Mouse (Mus musculus) layer of hippocampus, postnatal 14 days (tissue): ENCODE results near the gene A1cf. TPM values are rescaled to one million over a fixed set of nuclear protein-coding genes. Genes with fewer than 3 reads are reported as not detected.

Source experiments
- DNase-seq, 2 experiments: peaks; one replicate each; pipeline ENCODE4 v3.0.0; 2021 to 2022; ENCODE audit warnings: low spot score in 2 of 2, mixed read lengths in 1 of 2
- long read RNA-seq, 2 experiments: library from polyadenylated mRNA; stranded (forward); transcript quantifications; one replicate each; pipeline ENCODE4 v2.0.0; 2021
- total RNA-seq, 2 experiments: library from RNA; stranded (reverse); gene quantifications; 2 replicates each; pipeline ENCODE4 v1.2.3; 2021

A1cf gene
- total RNA-seq, result not detected
- long read RNA-seq, experiment 1, result 0 reads
- long read RNA-seq, experiment 2, result 0 reads

GRCm38 (mm10) chr19:31868521-31868920, at the start of gene A1cf:
Gene A1cf, plus strand, starts transcription at chr19:31868764.
- DNase-seq, result no peak

GRCm38 (mm10) chr19:31834250-31834649, 34.3 kb upstream of the A1cf start:
- no peak for DNase-seq

- DNase-seq, result peak; percentile 16 to 75
Measured at GRCm38 (mm10) chr19:31861909-31862308, 6.7 kb upstream of the A1cf start.

GRCm38 (mm10) chr19:31862512-31863249, 5.9 kb upstream of the A1cf start:
- DNase-seq, result peak; percentile 1

GRCm38 (mm10) chr19:31865451-31865850, 3.1 kb upstream of the A1cf start:
- DNase-seq, result no peak

GRCm38 (mm10) chr19:31868076-31868475, 488 bp upstream of the A1cf start:
- no peak for DNase-seq

GRCm38 (mm10) chr19:31868971-31869370, 407 bp downstream of the A1cf start:
- no peak for DNase-seq

GRCm38 (mm10) chr19:31871377-31871776, 2.8 kb downstream of the A1cf start:
- no peak for DNase-seq

- no peak for DNase-seq
Measured at GRCm38 (mm10) chr19:31877968-31878367, 9.4 kb downstream of the A1cf start.

GRCm38 (mm10) chr19:31884594-31884993, 16.0 kb downstream of the A1cf start:
- DNase-seq, result no peak

GRCm38 (mm10) chr19:31887275-31887674, 18.7 kb downstream of the A1cf start:
- no peak for DNase-seq

- no peak for DNase-seq
Measured at GRCm38 (mm10) chr19:31889988-31890387, 21.4 kb downstream of the A1cf start.

- DNase-seq, result no peak
Measured at GRCm38 (mm10) chr19:31891001-31891893, 22.7 kb downstream of the A1cf start.

GRCm38 (mm10) chr19:31895971-31896370, 27.4 kb downstream of the A1cf start:
- DNase-seq, result no peak

GRCm38 (mm10) chr19:31896711-31897110, 28.1 kb downstream of the A1cf start:
- DNase-seq, result no peak

- no peak for DNase-seq
Measured at GRCm38 (mm10) chr19:31905671-31906070, 37.1 kb downstream of the A1cf start.

- DNase-seq, result no peak
Measured at GRCm38 (mm10) chr19:31910423-31910822, 41.9 kb downstream of the A1cf start.

GRCm38 (mm10) chr19:31913946-31914345, 45.4 kb downstream of the A1cf start:
- no peak for DNase-seq

- no peak for DNase-seq
Measured at GRCm38 (mm10) chr19:31920357-31920756, 51.8 kb downstream of the A1cf start.

- no peak for DNase-seq
Measured at GRCm38 (mm10) chr19:31921852-31922251, 53.3 kb downstream of the A1cf start.

GRCm38 (mm10) chr19:31923615-31924352, 55.2 kb downstream of the A1cf start:
- DNase-seq, result no peak
